Mouse (Mus musculus) midbrain, postnatal 0 days (tissue): Measurements from ENCODE around the gene Arl6ip4. TPM values are rescaled to one million over a fixed set of nuclear protein-coding genes. Genes with fewer than 3 reads are reported as not detected.
A peak's percentile ranks its signal among the peaks of the same experiment; 100 is the strongest.

Source experiments
- ATAC-seq: fragments of 200-750 bp; cut with Nextera tagmentation; 2 replicates; pipeline ENCODE4 v1.8.0; 2017; ENCODE audit warnings: moderate number of reproducible peaks, mild to moderate bottlenecking, moderate TSS enrichment, moderate library complexity; ENCODE audit not compliant: low FRiP score
- DNase-seq: peaks from one replicate; pipeline ENCODE4 v3.0.0-alpha.2; 2015; ENCODE audit warnings: low spot score
- H3K27ac ChIP-seq: fragments of 300-500 bp; sonication (generic); 2 replicates; pipeline ENCODE4 v1.5.1; 2014; ENCODE audit warnings: low read depth, mild to moderate bottlenecking, low read length, mixed read lengths
- H3K27me3 ChIP-seq: fragments of 300-500 bp; sonication (generic); 2 replicates; pipeline ENCODE4 v1.6.1; 2014; ENCODE audit warnings: low read length, control low read depth, mixed read lengths; ENCODE audit not compliant: insufficient read depth
- H3K36me3 ChIP-seq: fragments of 300-500 bp; sonication (generic); 2 replicates; pipeline ENCODE4 v1.6.1; 2014; ENCODE audit warnings: low read length, control low read depth, mixed read lengths; ENCODE audit not compliant: insufficient read depth
- H3K4me1 ChIP-seq: fragments of 300-500 bp; sonication (generic); 2 replicates; pipeline ENCODE4 v1.6.1; 2014; ENCODE audit warnings: mild to moderate bottlenecking, control low read depth, antibody characterized with exemption, low read length, mixed read lengths; ENCODE audit not compliant: insufficient read depth
- H3K4me2 ChIP-seq: fragments of 300-500 bp; sonication (generic); 2 replicates; pipeline ENCODE4 v1.6.1; 2014; ENCODE audit warnings: low read depth, mild to moderate bottlenecking, low read length, mixed read lengths; ENCODE audit not compliant: poor library complexity, severe bottlenecking
- H3K4me3 ChIP-seq: fragments of 300-500 bp; sonication (generic); 2 replicates; pipeline ENCODE4 v1.5.1; 2014; ENCODE audit warnings: low read depth, mild to moderate bottlenecking, low read length, moderate library complexity
- H3K9ac ChIP-seq: fragments of 300-500 bp; sonication (generic); replicated peaks from 2 replicates; pipeline ENCODE4 v1.6.1; 2014; ENCODE audit warnings: mild to moderate bottlenecking, low read length, moderate library complexity, mixed read lengths; ENCODE audit not compliant: poor library complexity, severe bottlenecking
- H3K9me3 ChIP-seq: fragments of 300-500 bp; sonication (generic); 2 replicates; pipeline ENCODE4 v1.6.1; 2016; ENCODE audit warnings: low read length, control low read depth
- CTCF ChIP-seq: IDR thresholded peaks from 2 replicates; pipeline ENCODE4 v1.5.1; 2016; ENCODE audit warnings: antibody characterized with exemption, mild to moderate bottlenecking
- WGBS: fragments of 180-500 bp; shearing (Covaris S2); extraction: QIAGEN DNeasy Blood & Tissue Kit; methylation state at CpG from one replicate; pipeline ENCODE4 v1.1.7; 2014; 5-methylcytosine and 5-hydroxymethylcytosine counted together
- polyA plus RNA-seq: library from polyadenylated mRNA; unstranded; fragments of >200 nt; fragmentation: Nextera tagmentation; extraction: Ambion mirVana; gene quantifications from 2 replicates; pipeline ENCODE4 v1.2.1, GENCODE M21; 2015
- total RNA-seq: library from RNA; depleted of rRNA; stranded (reverse); fragments of >200 nt; gene quantifications from 2 replicates; pipeline ENCODE4 v1.2.3, GENCODE M21; 2014

Arl6ip4 gene
- total and polyA plus RNA-seq, 2 experiments from 2014 or later = 40.8 to 120 TPM

GRCm38 (mm10) chr5:124119204-124119603 lies 3.3 kb downstream of the Arl6ip4 start:
- Histone ChIP-seq H3K4me3 (no peak overlapping the region), H3K36me3 (peaks cover 59% of the 10 kb centered on the region), H3K27ac (no peak overlapping the region), H3K4me1 (peaks cover 7% of the 10 kb centered on the region), H3K27me3 (no peaks in the 10 kb centered on the region), H3K9me3 (no peaks in the 10 kb centered on the region), H3K9ac (no peak overlapping the region), H3K4me2 (no peak overlapping the region)
- no peak for TF ChIP-seq CTCF
- ATAC-seq (no peak), DNase-seq (no peak)
- WGBS = 80% methylated on average over 5 of the region's 5 CpGs

GRCm38 (mm10) chr5:124122357-124122756 lies 6.5 kb downstream of the Arl6ip4 start:
- Histone ChIP-seq H3K9me3 (no peaks in the 10 kb centered on the region), H3K27ac (no peak overlapping the region), H3K36me3 (peaks cover 83% of the 10 kb centered on the region), H3K4me1 (no peaks in the 10 kb centered on the region), H3K4me2 (no peak overlapping the region), H3K9ac (no peak overlapping the region), H3K4me3 (no peak overlapping the region), H3K27me3 (no peaks in the 10 kb centered on the region)
- TF ChIP-seq CTCF = no peak
- DNase-seq (no peak), ATAC-seq (no peak)
- WGBS = 90% methylated on average over 18 of the region's 18 CpGs

GRCm38 (mm10) chr5:124125093-124125492 lies 9.2 kb downstream of the Arl6ip4 start:
- ATAC-seq (no peak), DNase-seq (no peak)
- no peaks in the 10 kb centered on the region for H3K27me3 ChIP-seq
- no peak overlapping the region for H3K9ac ChIP-seq
- TF ChIP-seq CTCF = no peak
- H3K4me3 ChIP-seq = no peak overlapping the region
- H3K9me3 ChIP-seq = no peaks in the 10 kb centered on the region
- H3K4me1 ChIP-seq = no peaks in the 10 kb centered on the region
- H3K27ac ChIP-seq = no peak overlapping the region
- peaks cover 87% of the 10 kb centered on the region for H3K36me3 ChIP-seq
- 91% methylated on average over 11 of the region's 11 CpGs for WGBS
- no peak overlapping the region for H3K4me2 ChIP-seq

GRCm38 (mm10) chr5:124134261-124134660 lies 18.4 kb downstream of the Arl6ip4 start:
- ATAC-seq = no peak
- no peak for TF ChIP-seq CTCF
- no peaks in the 10 kb centered on the region for H3K4me1 ChIP-seq
- H3K27me3 ChIP-seq = no peaks in the 10 kb centered on the region
- peaks cover 69% of the 10 kb centered on the region for H3K36me3 ChIP-seq
- H3K9ac ChIP-seq = no peak overlapping the region
- no peak overlapping the region for H3K27ac ChIP-seq
- DNase-seq = peak; percentile 68
- WGBS = 87% methylated on average over 5 of the region's 5 CpGs
- H3K9me3 ChIP-seq = no peaks in the 10 kb centered on the region
- no peak overlapping the region for H3K4me2 ChIP-seq
- no peak overlapping the region for H3K4me3 ChIP-seq

GRCm38 (mm10) chr5:124138066-124138465 lies 22.2 kb downstream of the Arl6ip4 start:
- ATAC-seq = peak; percentile 27; the same call in 1 of the 2 replicates
- WGBS = 74% methylated on average over 7 of the region's 7 CpGs
- Histone ChIP-seq H3K4me3 (no peak overlapping the region), H3K4me1 (no peaks in the 10 kb centered on the region), H3K9ac (no peak overlapping the region), H3K36me3 (peaks cover 51% of the 10 kb centered on the region), H3K4me2 (no peak overlapping the region), H3K27ac (no peak overlapping the region), H3K27me3 (no peaks in the 10 kb centered on the region), H3K9me3 (no peaks in the 10 kb centered on the region)
- no peak for TF ChIP-seq CTCF
- DNase-seq = peak; percentile 63

GRCm38 (mm10) chr5:124149028-124149427 lies 33.1 kb downstream of the Arl6ip4 start:
- Histone ChIP-seq H3K27ac (no peak overlapping the region), H3K36me3 (peaks cover 31% of the 10 kb centered on the region), H3K27me3 (no peaks in the 10 kb centered on the region), H3K9ac (no peak overlapping the region), H3K9me3 (no peaks in the 10 kb centered on the region), H3K4me2 (no peak overlapping the region), H3K4me3 (no peak overlapping the region), H3K4me1 (no peaks in the 10 kb centered on the region)
- TF ChIP-seq CTCF = no peak
- 70% methylated on average over 5 of the region's 5 CpGs for WGBS
- ATAC-seq = no peak
- DNase-seq = no peak
